Mouse (Mus musculus): ENCODE measurements at regions not wholly inside any gene's neighbourhood (a gene's known extent, or its start where the extent isn't known, plus 50 kb on each side); places are given as distances from the start of the nearest gene placed in this dataset.

GRCm38 (mm10) chr14:73952511-73952910 lies 291.5 kb downstream of the Gm21750 start:
- DNase-seq (ENCODE audit: low read depth, low spot score), result no peak

GRCm38 (mm10) chr14:73978694-73979093 lies 317.7 kb downstream of the Gm21750 start:
- no peak for DNase-seq (ENCODE audit: low read depth, low spot score)

- DNase-seq (ENCODE audit: low read depth, low spot score), result no peak
These were observed 335.2 kb downstream of the Gm21750 start for GRCm38 (mm10) chr14:73996229-73996628.

GRCm38 (mm10) chr14:73997796-73998195 lies 336.8 kb downstream of the Gm21750 start:
- no peak for DNase-seq (ENCODE audit: low read depth, low spot score)

GRCm38 (mm10) chr14:73999409-73999909 lies 338.4 kb downstream of the Gm21750 start:
- no peak for DNase-seq (ENCODE audit: low read depth, low spot score)

- DNase-seq (ENCODE audit: low read depth, low spot score), result no peak
These were observed 345.9 kb downstream of the Gm21750 start for GRCm38 (mm10) chr14:74006911-74007310.

- no peak for DNase-seq (ENCODE audit: low read depth, low spot score)
These were observed 350.5 kb downstream of the Gm21750 start for GRCm38 (mm10) chr14:74011555-74011954.

- DNase-seq (ENCODE audit: low read depth, low spot score), result no peak
These were observed 358.4 kb downstream of the Gm21750 start for GRCm38 (mm10) chr14:74019421-74019820.

- DNase-seq (ENCODE audit: low read depth, low spot score), result no peak
These were observed 386.1 kb downstream of the Gm21750 start for GRCm38 (mm10) chr14:74047009-74047694.

GRCm38 (mm10) chr14:74047695-74048280 lies 386.8 kb downstream of the Gm21750 start:
- DNase-seq (ENCODE audit: low read depth, low spot score), result no peak

- DNase-seq (ENCODE audit: low read depth, low spot score), result no peak
These were observed 387.4 kb downstream of the Gm21750 start for GRCm38 (mm10) chr14:74048386-74048785.

GRCm38 (mm10) chr14:74066051-74066450 lies 405.0 kb downstream of the Gm21750 start:
- DNase-seq (ENCODE audit: low read depth, low spot score), result no peak

- DNase-seq (ENCODE audit: low read depth, low spot score), result no peak
These were observed 432.0 kb downstream of the Gm21750 start for GRCm38 (mm10) chr14:74093016-74093415.

GRCm38 (mm10) chr14:74099696-74100095 lies 438.7 kb downstream of the Gm21750 start:
- no peak for DNase-seq (ENCODE audit: low read depth, low spot score)

- no peak for DNase-seq (ENCODE audit: low read depth, low spot score)
These were observed 451.6 kb downstream of the Gm21750 start for GRCm38 (mm10) chr14:74112603-74113002.

- no peak for DNase-seq (ENCODE audit: low read depth, low spot score)
These were observed 452.1 kb downstream of the Gm21750 start for GRCm38 (mm10) chr14:74113116-74113515.

GRCm38 (mm10) chr14:74113556-74113955 lies 452.5 kb downstream of the Gm21750 start:
- no peak for DNase-seq (ENCODE audit: low read depth, low spot score)

GRCm38 (mm10) chr14:74117686-74118085 lies 456.7 kb downstream of the Gm21750 start:
- DNase-seq (ENCODE audit: low read depth, low spot score), result no peak

- DNase-seq (ENCODE audit: low read depth, low spot score), result no peak
These were observed 484.2 kb downstream of the Gm21750 start for GRCm38 (mm10) chr14:74145202-74145700.

GRCm38 (mm10) chr14:74166221-74166620 lies 474.4 kb upstream of the Htr2a start:
- no peak for DNase-seq (ENCODE audit: low read depth, low spot score)

- no peak for DNase-seq (ENCODE audit: low read depth, low spot score)
These were observed 471.3 kb upstream of the Htr2a start for GRCm38 (mm10) chr14:74169131-74169875.

- DNase-seq (ENCODE audit: low read depth, low spot score), result no peak
These were observed 460.6 kb upstream of the Htr2a start for GRCm38 (mm10) chr14:74180066-74180465.
